Mouse (Mus musculus): ENCODE measurements around the gene Hoxb13.

GRCm38 (mm10) chr11:96189810-96190522 is 4.2 kb upstream of the Hoxb13 start:
- TF ChIP-seq CTCF (IDR thresholded peaks at IDR 0.05; ENCODE audit: low read depth, low read length) = no peak
- TF ChIP-seq POLR2A (IDR thresholded peaks at IDR 0.05; ENCODE audit: borderline replicate concordance, low read depth, low read length) = no peak

All from bone marrow macrophage, adult 2 months (primary cell).